Mouse (Mus musculus) hindbrain, embryonic 16.5 days (tissue): ENCODE results near the gene Olfr1444. TPM values are rescaled to one million over a fixed set of nuclear protein-coding genes. Genes with fewer than 3 reads are reported as not detected.

Experiments used
- ATAC-seq: fragments of 200-750 bp; cut with Nextera tagmentation; 2 replicates; pipeline ENCODE4 v1.8.0; 2017; ENCODE audit warnings: moderate TSS enrichment, moderate library complexity
- H3K27ac ChIP-seq: fragments of 300-500 bp; sonication (generic); 2 replicates; pipeline ENCODE4 v1.5.1; 2014; ENCODE audit warnings: low read depth, mild to moderate bottlenecking, control low read depth, low read length, moderate library complexity
- H3K27me3 ChIP-seq: fragments of 300-500 bp; sonication (generic); replicated peaks from 2 replicates; pipeline ENCODE4 v1.6.1; 2014; ENCODE audit warnings: low read length; ENCODE audit not compliant: control insufficient read depth, insufficient read depth
- H3K36me3 ChIP-seq: fragments of 300-500 bp; sonication (generic); 2 replicates; pipeline ENCODE4 v1.6.1; 2014; ENCODE audit warnings: mild to moderate bottlenecking, low read length, moderate library complexity, mixed read lengths; ENCODE audit not compliant: control insufficient read depth, insufficient read depth
- H3K4me1 ChIP-seq: fragments of 300-500 bp; sonication (generic); 2 replicates; pipeline ENCODE4 v1.6.1; 2014; ENCODE audit warnings: low read depth, low read length; ENCODE audit not compliant: control insufficient read depth, insufficient read depth
- H3K4me2 ChIP-seq: fragments of 300-500 bp; sonication (generic); 2 replicates; pipeline ENCODE4 v1.6.1; 2014; ENCODE audit warnings: mild to moderate bottlenecking, low read length, control low read depth, moderate library complexity
- H3K4me3 ChIP-seq: fragments of 300-500 bp; sonication (generic); 2 replicates; pipeline ENCODE4 v1.5.1; 2014; ENCODE audit warnings: mild to moderate bottlenecking, low read length, control low read depth, moderate library complexity
- H3K9ac ChIP-seq: fragments of 300-500 bp; sonication (generic); 2 replicates; pipeline ENCODE4 v1.6.1; 2014; ENCODE audit warnings: low read depth, mild to moderate bottlenecking, control low read depth, low read length, moderate library complexity
- H3K9me3 ChIP-seq: fragments of 300-500 bp; sonication (generic); 2 replicates; pipeline ENCODE4 v1.6.1; 2014; ENCODE audit warnings: mild to moderate bottlenecking, low read length, moderate library complexity; ENCODE audit not compliant: control insufficient read depth
- WGBS: fragments of 180-500 bp; shearing (Covaris S2); extraction: QIAGEN DNeasy Blood & Tissue Kit; methylation state at CpG from one replicate; pipeline ENCODE4 v1.1.7; 2014; 5-methylcytosine and 5-hydroxymethylcytosine counted together
- polyA plus RNA-seq: library from polyadenylated mRNA; unstranded; fragments of >200 nt; fragmentation: Nextera tagmentation; extraction: Ambion mirVana; gene quantifications from 2 replicates; pipeline ENCODE4 v1.2.1, GENCODE M21; 2015

Olfr1444 gene
- polyA plus RNA-seq, result not detected in 2 replicates

DNA sequence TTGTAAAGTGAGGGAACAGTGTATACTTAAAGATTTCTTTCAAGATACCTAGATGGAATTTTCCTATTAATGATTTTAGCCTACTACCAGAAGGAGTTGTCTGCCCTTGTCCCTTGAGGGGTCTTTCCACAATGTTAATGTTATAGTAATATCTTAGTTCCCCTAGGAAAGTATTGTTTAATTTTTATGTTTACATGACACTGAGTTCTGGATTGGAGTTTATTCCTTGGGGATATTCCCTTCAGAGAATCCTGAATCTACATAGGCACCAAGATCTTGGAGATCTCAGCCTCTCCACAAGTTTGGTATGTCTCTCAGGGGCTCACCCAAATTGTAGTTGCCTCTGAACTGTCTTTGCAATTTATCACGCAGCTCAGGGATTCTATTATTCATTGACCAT lies at the start of gene Olfr1444:
Olfr1444 (plus strand) TSS at position 301 of the 400 bp plus-strand sequence.
- ATAC-seq, result no peak
- Histone ChIP-seq H3K27ac (no peak within 1 kb of the TSS), H3K36me3 (no peaks in the 10 kb centered on the region), H3K4me1 (no peaks in the 10 kb centered on the region), H3K4me2 (no peak within 1 kb of the TSS), H3K9ac (no peak within 1 kb of the TSS), H3K4me3 (no peak within 1 kb of the TSS), H3K27me3 (no peaks in the 10 kb centered on the region), H3K9me3 (no peaks in the 10 kb centered on the region)
- WGBS, result 71% methylated on average over 1 of the region's 1 CpGs

DNA sequence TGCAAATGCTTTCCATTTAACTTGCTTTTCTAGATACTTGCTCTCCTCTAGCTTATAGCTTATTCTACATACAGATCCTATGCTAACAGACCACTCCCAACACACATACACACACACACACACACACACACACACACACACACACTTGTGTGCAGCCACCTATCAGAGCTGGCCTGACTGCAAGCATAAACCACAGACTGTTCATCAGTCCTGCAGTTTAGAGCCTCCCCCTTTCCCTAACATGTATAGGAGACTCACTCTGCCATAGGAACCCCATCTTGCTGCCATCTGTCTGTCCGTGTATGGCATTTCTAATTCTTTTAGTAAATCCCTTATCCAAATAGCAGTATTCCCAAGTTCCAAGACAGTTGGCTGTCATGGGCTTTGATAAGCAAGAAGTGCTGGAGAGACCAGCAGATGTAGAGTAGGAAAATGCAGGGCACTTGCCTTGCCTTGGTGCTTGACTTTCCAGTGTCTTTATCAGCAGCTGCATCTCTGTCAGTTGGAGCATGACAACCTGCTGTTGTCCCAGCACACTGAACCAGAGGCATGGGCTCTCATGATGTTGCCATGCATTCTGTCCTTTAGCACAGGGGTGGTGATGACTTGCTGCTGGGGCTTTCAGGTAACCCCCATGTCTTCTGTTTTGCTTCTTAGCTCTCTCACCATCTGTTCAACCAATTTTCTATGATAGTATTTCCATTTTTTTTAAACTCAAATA lies 44.3 kb upstream of the Olfr1444 start:
- Histone ChIP-seq H3K36me3 (no peaks in the 10 kb centered on the region), H3K9ac (no peak overlapping the region), H3K9me3 (no peaks in the 10 kb centered on the region), H3K27ac (no peak overlapping the region), H3K4me3 (no peak overlapping the region), H3K4me1 (no peaks in the 10 kb centered on the region), H3K4me2 (no peak overlapping the region), H3K27me3 (no peaks in the 10 kb centered on the region)
- no peak for ATAC-seq
- WGBS, result 56% methylated on average over 1 of the region's 1 CpGs

DNA sequence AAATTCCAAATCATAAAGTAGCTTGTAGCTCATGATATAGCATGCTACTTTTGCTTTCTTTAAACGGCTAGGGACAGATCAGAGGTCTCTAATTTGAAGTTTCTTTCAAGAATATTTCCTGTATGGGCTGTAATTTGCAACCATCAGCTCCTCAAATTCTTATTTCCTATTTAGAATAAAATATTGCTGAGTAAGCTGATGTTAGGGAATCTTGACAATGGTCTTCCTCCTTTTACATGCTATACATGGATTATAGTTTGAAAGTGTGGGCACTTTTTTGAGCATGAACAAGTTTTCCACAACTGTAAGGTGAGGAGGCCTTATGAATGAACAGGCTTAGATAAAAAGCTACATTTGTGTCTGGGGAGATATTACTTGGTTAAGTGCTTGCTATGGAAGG lies 43.2 kb upstream of the Olfr1444 start:
- WGBS, result 83% methylated on average over 1 of the region's 1 CpGs
- H3K27me3 ChIP-seq, result no peaks in the 10 kb centered on the region

DNA sequence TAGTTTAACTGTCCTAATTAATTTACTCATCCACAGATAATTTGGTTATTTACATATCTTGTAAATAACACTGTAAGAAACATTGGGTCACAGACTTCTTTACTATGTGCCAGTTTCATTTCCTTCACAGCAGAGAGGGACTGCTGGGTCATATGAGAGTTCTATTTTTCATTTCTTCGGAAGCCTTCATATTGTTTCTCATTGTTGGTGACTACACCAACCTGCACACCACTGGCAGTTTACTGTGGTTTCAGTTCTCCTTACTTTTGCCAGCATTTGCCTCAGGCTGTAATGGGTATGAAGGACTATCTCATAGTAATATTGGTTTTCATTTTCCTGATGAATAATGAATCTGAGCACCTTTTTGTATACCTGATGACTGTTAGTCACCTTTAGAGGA lies 38.6 kb upstream of the Olfr1444 start:
- Histone ChIP-seq H3K4me2 (no peak overlapping the region), H3K4me1 (no peaks in the 10 kb centered on the region), H3K9ac (no peak overlapping the region), H3K27ac (no peak overlapping the region), H3K36me3 (no peaks in the 10 kb centered on the region), H3K9me3 (no peaks in the 10 kb centered on the region), H3K4me3 (no peak overlapping the region), H3K27me3 (no peaks in the 10 kb centered on the region)
- 84% methylated on average over 1 of the region's 1 CpGs for WGBS
- ATAC-seq, result no peak

More for the DNA sequence above, 43.2 kb upstream of the Olfr1444 start:
- no peak for ATAC-seq
- H3K9ac ChIP-seq, result no peak overlapping the region
- H3K36me3 ChIP-seq, result no peaks in the 10 kb centered on the region
- no peak overlapping the region for H3K27ac ChIP-seq
- H3K9me3 ChIP-seq, result no peaks in the 10 kb centered on the region
- H3K4me2 ChIP-seq, result no peak overlapping the region
- H3K4me3 ChIP-seq, result no peak overlapping the region
- H3K4me1 ChIP-seq, result no peaks in the 10 kb centered on the region

DNA sequence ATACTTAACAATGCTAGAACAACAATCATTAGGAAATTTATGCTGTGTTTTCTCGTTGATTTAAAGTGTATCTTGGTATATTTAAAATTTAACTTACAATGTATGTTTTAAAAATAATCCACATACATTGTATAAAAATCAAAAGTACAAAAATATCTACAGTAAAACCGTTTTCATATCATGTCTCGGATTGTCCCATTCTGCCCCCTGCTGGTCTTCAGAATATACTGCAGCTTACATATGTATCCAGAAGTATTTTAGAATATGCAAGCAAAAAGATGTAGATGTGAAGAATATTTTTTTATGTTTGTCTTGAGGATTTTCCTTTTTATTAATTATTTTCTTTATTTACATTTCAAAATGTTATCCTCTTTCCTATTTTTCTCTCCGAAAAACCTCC lies 36.7 kb upstream of the Olfr1444 start:
- Histone ChIP-seq H3K4me3 (no peak overlapping the region), H3K36me3 (no peaks in the 10 kb centered on the region), H3K4me1 (no peaks in the 10 kb centered on the region), H3K27ac (no peak overlapping the region), H3K27me3 (no peaks in the 10 kb centered on the region), H3K9ac (no peak overlapping the region), H3K4me2 (no peak overlapping the region), H3K9me3 (no peaks in the 10 kb centered on the region)
- no peak for ATAC-seq
- 37% methylated on average over 4 of the region's 4 CpGs for WGBS

DNA sequence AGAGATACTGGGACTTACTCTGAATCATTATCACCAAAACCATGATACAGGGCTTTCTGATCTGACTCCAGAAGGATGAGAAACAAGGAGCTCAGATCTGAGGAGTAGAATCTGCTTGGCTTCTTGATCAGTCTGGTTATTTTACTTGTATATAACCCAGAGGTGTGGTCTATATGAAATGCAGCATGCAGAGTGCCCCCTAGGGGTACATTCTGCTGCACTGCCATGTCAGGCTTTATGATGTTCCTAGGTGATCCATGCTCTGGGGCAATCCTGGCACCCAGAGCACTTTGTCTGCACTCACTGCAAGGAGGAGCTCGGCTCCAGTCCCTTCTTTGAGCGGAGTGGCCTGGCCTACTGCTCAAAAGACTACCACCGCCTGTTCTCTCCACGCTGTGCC lies 32.5 kb upstream of the Olfr1444 start:
- H3K4me3 ChIP-seq, result no peak overlapping the region
- H3K9ac ChIP-seq, result no peak overlapping the region
- H3K36me3 ChIP-seq, result no peaks in the 10 kb centered on the region
- no peaks in the 10 kb centered on the region for H3K4me1 ChIP-seq
- H3K4me2 ChIP-seq, result no peak overlapping the region
- WGBS, result 68% methylated on average over 4 of the region's 4 CpGs
- H3K9me3 ChIP-seq, result no peaks in the 10 kb centered on the region
- H3K27ac ChIP-seq, result no peak overlapping the region
- H3K27me3 ChIP-seq, result no peaks in the 10 kb centered on the region
- ATAC-seq, result no peak

DNA sequence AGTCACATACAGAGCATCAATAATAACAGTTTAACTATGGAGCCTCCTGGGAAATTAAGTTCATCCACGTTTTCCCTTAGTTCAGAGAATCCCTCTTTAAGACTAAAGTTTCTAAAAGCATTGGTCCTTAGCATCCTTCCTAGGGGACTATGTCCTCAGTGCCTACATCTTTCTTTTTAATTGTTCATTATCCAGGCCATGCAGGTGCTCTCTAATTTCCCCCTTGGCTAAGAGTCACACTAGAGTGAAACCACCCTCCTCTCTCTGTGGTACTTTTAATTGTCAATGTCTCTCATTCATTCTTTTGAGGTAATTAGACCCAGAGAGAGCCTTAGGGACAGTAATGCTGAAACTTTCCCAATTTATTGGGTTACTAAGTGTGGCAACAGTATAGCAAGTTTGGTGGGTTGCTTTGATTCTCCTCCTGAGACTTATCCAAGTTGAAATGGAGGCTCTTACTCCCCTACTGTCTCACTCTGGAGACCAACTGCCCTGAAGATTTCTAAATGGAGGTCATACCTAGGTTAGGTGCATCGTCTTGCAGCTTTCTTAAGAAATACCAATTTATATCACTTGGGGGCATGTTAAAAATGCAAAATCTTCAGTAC lies 26.2 kb upstream of the Olfr1444 start:
- H3K27me3 ChIP-seq, result no peaks in the 10 kb centered on the region
- WGBS, result 71% methylated on average over 2 of the region's 2 CpGs
- H3K27ac ChIP-seq, result no peak overlapping the region
- H3K9me3 ChIP-seq, result no peaks in the 10 kb centered on the region
- H3K36me3 ChIP-seq, result no peaks in the 10 kb centered on the region
- peak; percentile 67 for ATAC-seq
- no peak overlapping the region for H3K9ac ChIP-seq
- H3K4me1 ChIP-seq, result no peaks in the 10 kb centered on the region
- no peak overlapping the region for H3K4me3 ChIP-seq
- no peak overlapping the region for H3K4me2 ChIP-seq

DNA sequence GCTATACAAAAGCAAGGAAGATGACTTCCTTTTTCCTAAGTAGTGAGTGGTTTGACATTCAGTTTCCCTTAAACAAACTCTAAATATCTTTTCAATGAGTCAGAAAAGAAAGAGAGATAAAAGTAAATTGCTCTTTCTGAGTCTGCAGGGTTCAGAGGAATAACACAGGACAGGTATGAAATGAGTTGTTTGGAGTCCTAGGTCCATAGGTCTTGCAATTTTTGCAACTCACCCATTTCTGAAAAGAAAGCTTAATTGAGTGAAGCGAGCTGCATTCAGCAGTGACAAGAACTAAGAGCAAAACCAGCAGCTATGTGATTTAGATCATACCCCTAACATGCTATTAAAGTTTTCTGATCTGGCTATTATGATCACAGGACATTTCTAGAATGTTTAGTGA lies 25.5 kb upstream of the Olfr1444 start:
- Histone ChIP-seq H3K27ac (no peak overlapping the region), H3K9ac (no peak overlapping the region), H3K36me3 (no peaks in the 10 kb centered on the region), H3K9me3 (no peaks in the 10 kb centered on the region), H3K4me2 (no peak overlapping the region), H3K27me3 (no peaks in the 10 kb centered on the region), H3K4me1 (no peaks in the 10 kb centered on the region), H3K4me3 (no peak overlapping the region)
- 83% methylated on average over 1 of the region's 1 CpGs for WGBS
- no peak for ATAC-seq

DNA sequence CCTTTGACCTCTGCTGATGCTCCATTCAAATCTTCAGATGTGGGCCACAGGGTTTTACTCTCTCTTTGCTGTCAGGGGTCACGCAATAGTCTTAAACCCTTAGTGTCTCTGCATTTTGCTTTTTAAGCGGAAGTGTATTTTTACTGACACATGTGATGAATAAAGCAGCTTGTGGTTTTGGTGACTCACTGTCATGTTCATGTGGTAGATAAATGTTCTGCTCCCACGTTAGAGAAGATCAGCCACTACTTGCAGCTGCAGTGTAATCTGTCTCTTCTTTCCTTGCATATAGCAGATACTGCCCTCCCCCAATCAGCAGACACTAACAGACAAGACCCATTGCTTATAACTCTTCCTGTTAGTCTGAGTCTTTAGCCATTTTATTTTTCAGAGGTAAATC lies 23.5 kb upstream of the Olfr1444 start:
- no peak for ATAC-seq
- Histone ChIP-seq H3K27ac (no peak overlapping the region), H3K27me3 (no peaks in the 10 kb centered on the region), H3K4me1 (no peaks in the 10 kb centered on the region), H3K4me3 (no peak overlapping the region), H3K36me3 (no peaks in the 10 kb centered on the region), H3K9me3 (no peaks in the 10 kb centered on the region), H3K4me2 (no peak overlapping the region), H3K9ac (no peak overlapping the region)
- WGBS, result 86% methylated on average over 3 of the region's 3 CpGs
